Mouse (Mus musculus): Measurements from ENCODE around the gene Sox5. TPM values are rescaled to one million over a fixed set of nuclear protein-coding genes. Genes with fewer than 3 reads are reported as not detected.

Sox5 gene
- polyA plus RNA-seq, 1 experiment from 2014 or later = 25.8 TPM

DNA sequence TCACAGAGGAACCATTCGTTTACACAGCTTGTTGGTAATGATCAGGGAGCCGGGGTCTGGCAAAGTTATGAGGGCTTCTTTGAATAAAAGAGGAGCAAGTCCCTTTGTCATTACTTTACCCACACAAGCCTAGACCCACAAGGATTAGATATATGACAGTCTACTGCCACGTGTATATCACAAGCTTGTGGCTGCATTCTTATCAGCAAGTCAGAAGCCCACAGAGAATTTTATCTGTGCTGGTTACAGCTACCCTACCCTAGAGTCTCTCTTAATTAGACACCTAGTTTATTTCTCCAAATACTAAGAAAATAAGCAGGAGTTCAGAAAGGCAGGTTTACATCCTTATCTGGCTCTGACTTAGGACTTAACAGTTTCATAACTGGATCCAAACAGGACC is 629.8 kb downstream of the Sox5 start:
- H3K9ac ChIP-seq (ENCODE audit: low read length) = no peak overlapping the region
- H3K4me1 ChIP-seq (ENCODE audit: control insufficient read depth, insufficient read depth, low read length) = no peaks in the 10 kb centered on the region
- H3K27me3 ChIP-seq (ENCODE audit: control insufficient read depth, insufficient read depth, low read length) = no peaks in the 10 kb centered on the region
- ATAC-seq (ENCODE audit: insufficient read depth, low FRiP score) = no peak
- H3K27ac ChIP-seq (ENCODE audit: low read length) = no peak overlapping the region
- 48% methylated on average over 3 of the region's 3 CpGs for WGBS
- H3K9me3 ChIP-seq (replicated peaks; ENCODE audit: control insufficient read depth, low read length) = no peaks in the 10 kb centered on the region
- no peak overlapping the region for H3K4me2 ChIP-seq (ENCODE audit: low read depth, low read length)
- no peak overlapping the region for H3K4me3 ChIP-seq (replicated peaks; ENCODE audit: low read length)
- no peaks in the 10 kb centered on the region for H3K36me3 ChIP-seq (ENCODE audit: control insufficient read depth, insufficient read depth, low read length)

GRCm38 (mm10) chr6:144151075-144151474 is 630.7 kb downstream of the Sox5 start:
- H3K4me2 ChIP-seq (ENCODE audit: low read depth, low read length) = no peak overlapping the region
- no peaks in the 10 kb centered on the region for H3K9me3 ChIP-seq (replicated peaks; ENCODE audit: control insufficient read depth, low read length)
- H3K9ac ChIP-seq (ENCODE audit: low read length) = no peak overlapping the region
- no peaks in the 10 kb centered on the region for H3K27me3 ChIP-seq (ENCODE audit: control insufficient read depth, insufficient read depth, low read length)
- WGBS = 70% methylated on average over 10 of the region's 10 CpGs
- no peak overlapping the region for H3K4me3 ChIP-seq (replicated peaks; ENCODE audit: low read length)
- no peaks in the 10 kb centered on the region for H3K36me3 ChIP-seq (ENCODE audit: control insufficient read depth, insufficient read depth, low read length)
- no peak overlapping the region for H3K27ac ChIP-seq (ENCODE audit: low read length)
- no peaks in the 10 kb centered on the region for H3K4me1 ChIP-seq (ENCODE audit: control insufficient read depth, insufficient read depth, low read length)
- ATAC-seq (ENCODE audit: insufficient read depth, low FRiP score) = no peak

DNA sequence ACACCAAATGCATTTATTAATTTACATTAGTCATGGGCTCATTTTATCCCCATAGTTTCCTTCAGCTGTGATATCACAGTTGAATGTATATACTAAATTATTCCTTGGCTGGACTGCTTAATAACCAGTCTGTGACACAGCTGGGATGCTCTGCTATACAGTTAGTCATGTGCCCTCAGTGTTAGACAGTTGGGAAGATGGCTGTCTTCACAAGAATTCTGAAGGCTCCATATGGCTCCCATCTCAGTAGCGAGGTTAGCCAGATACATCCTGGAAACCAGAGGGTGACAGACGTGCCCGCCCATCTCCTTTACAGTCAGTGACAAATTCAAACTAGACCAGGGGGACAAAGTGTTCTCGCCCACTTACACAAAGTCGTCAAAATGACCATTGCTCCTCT is 644.4 kb downstream of the Sox5 start:
- 76% methylated on average over 5 of the region's 5 CpGs for WGBS
- H3K27me3 ChIP-seq (ENCODE audit: control insufficient read depth, insufficient read depth, low read length) = no peaks in the 10 kb centered on the region
- H3K4me1 ChIP-seq (ENCODE audit: control insufficient read depth, insufficient read depth, low read length) = no peaks in the 10 kb centered on the region
- no peak overlapping the region for H3K9ac ChIP-seq (ENCODE audit: low read length)
- no peak overlapping the region for H3K4me2 ChIP-seq (ENCODE audit: low read depth, low read length)
- H3K9me3 ChIP-seq (replicated peaks; ENCODE audit: control insufficient read depth, low read length) = no peaks in the 10 kb centered on the region
- H3K36me3 ChIP-seq (ENCODE audit: control insufficient read depth, insufficient read depth, low read length) = no peaks in the 10 kb centered on the region
- H3K4me3 ChIP-seq (replicated peaks; ENCODE audit: low read length) = no peak overlapping the region
- no peak for ATAC-seq (ENCODE audit: insufficient read depth, low FRiP score)
- no peak overlapping the region for H3K27ac ChIP-seq (ENCODE audit: low read length)

DNA sequence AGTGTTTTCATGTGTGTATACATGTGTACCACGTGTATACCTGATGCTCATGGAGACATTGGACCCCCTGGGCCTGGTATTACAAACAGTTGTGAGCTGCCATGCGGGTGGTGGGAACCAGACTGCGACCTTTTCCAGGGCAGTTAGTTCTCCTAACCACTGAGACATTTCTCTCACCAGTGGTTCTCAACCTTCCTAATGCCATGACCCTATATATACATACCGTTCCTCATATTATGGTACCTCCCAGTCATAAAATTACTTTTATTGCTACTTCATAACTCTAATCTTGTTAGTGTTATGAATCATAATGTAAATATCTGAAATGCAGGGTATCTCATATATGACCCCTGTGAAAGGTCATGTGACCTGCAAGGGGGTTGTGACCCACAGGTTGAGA is 644.9 kb downstream of the Sox5 start:
- Histone ChIP-seq H3K27ac (ENCODE audit: low read length) (no peak overlapping the region), H3K36me3 (ENCODE audit: control insufficient read depth, insufficient read depth, low read length) (no peaks in the 10 kb centered on the region), H3K9ac (ENCODE audit: low read length) (no peak overlapping the region), H3K9me3 (replicated peaks; ENCODE audit: control insufficient read depth, low read length) (no peaks in the 10 kb centered on the region), H3K27me3 (ENCODE audit: control insufficient read depth, insufficient read depth, low read length) (no peaks in the 10 kb centered on the region), H3K4me3 (replicated peaks; ENCODE audit: low read length) (no peak overlapping the region), H3K4me1 (ENCODE audit: control insufficient read depth, insufficient read depth, low read length) (no peaks in the 10 kb centered on the region), H3K4me2 (ENCODE audit: low read depth, low read length) (no peak overlapping the region)
- 87% methylated on average over 4 of the region's 4 CpGs for whole genome bisulfite sequencing
- ATAC-seq (ENCODE audit: insufficient read depth, low FRiP score) = no peak

DNA sequence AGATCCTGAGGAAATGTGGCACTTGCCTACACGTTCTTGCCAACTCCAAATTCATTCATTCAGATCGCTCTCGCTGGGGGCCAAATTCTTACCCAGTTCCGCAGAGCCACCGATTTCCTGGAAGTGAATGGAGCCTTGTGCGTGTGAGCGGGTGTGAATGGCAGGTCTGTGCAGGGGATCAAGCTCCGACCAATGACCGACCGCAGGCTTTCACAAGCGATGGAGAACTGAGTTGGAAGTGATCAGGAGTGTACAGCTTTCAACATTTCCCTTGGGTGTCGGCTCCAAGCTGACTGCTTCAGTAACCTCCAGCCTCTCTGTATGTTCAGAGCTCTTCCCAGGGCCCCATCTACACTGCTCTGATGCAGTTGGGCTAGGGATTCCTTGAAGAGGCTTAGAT is 651.9 kb downstream of the Sox5 start:
- Histone ChIP-seq H3K9ac (ENCODE audit: low read length) (no peak overlapping the region), H3K4me1 (ENCODE audit: control insufficient read depth, insufficient read depth, low read length) (no peaks in the 10 kb centered on the region), H3K4me3 (replicated peaks; ENCODE audit: low read length) (no peak overlapping the region), H3K4me2 (ENCODE audit: low read depth, low read length) (no peak overlapping the region), H3K27ac (ENCODE audit: low read length) (no peak overlapping the region), H3K27me3 (ENCODE audit: control insufficient read depth, insufficient read depth, low read length) (no peaks in the 10 kb centered on the region), H3K9me3 (replicated peaks; ENCODE audit: control insufficient read depth, low read length) (no peaks in the 10 kb centered on the region), H3K36me3 (ENCODE audit: control insufficient read depth, insufficient read depth, low read length) (no peaks in the 10 kb centered on the region)
- no peak for ATAC-seq (ENCODE audit: insufficient read depth, low FRiP score)
- 90% methylated on average over 12 of the region's 12 CpGs for WGBS

- H3K27me3 ChIP-seq (ENCODE audit: control insufficient read depth, insufficient read depth, low read length) = no peaks in the 10 kb centered on the region
- no peaks in the 10 kb centered on the region for H3K36me3 ChIP-seq (ENCODE audit: control insufficient read depth, insufficient read depth, low read length)
- H3K4me1 ChIP-seq (ENCODE audit: control insufficient read depth, insufficient read depth, low read length) = no peaks in the 10 kb centered on the region
- H3K4me2 ChIP-seq (ENCODE audit: low read depth, low read length) = no peak overlapping the region
- no peak overlapping the region for H3K9ac ChIP-seq (ENCODE audit: low read length)
- H3K4me3 ChIP-seq (replicated peaks; ENCODE audit: low read length) = no peak overlapping the region
- H3K27ac ChIP-seq (ENCODE audit: low read length) = no peak overlapping the region
- 71% methylated on average over 1 of the region's 1 CpGs for WGBS
- H3K9me3 ChIP-seq (replicated peaks; ENCODE audit: control insufficient read depth, low read length) = no peaks in the 10 kb centered on the region
- ATAC-seq (ENCODE audit: insufficient read depth, low FRiP score) = no peak
These were observed 661.8 kb downstream of the Sox5 start for GRCm38 (mm10) chr6:144119961-144120360.

GRCm38 (mm10) chr6:144116646-144117045 is 665.1 kb downstream of the Sox5 start:
- no peak overlapping the region for H3K9ac ChIP-seq (ENCODE audit: low read length)
- no peak overlapping the region for H3K4me3 ChIP-seq (replicated peaks; ENCODE audit: low read length)
- H3K4me1 ChIP-seq (ENCODE audit: control insufficient read depth, insufficient read depth, low read length) = no peaks in the 10 kb centered on the region
- no peak overlapping the region for H3K27ac ChIP-seq (ENCODE audit: low read length)
- H3K4me2 ChIP-seq (ENCODE audit: low read depth, low read length) = no peak overlapping the region
- no peaks in the 10 kb centered on the region for H3K36me3 ChIP-seq (ENCODE audit: control insufficient read depth, insufficient read depth, low read length)
- no peaks in the 10 kb centered on the region for H3K27me3 ChIP-seq (ENCODE audit: control insufficient read depth, insufficient read depth, low read length)
- 50% methylated on average over 6 of the region's 6 CpGs for WGBS
- H3K9me3 ChIP-seq (replicated peaks; ENCODE audit: control insufficient read depth, low read length) = no peaks in the 10 kb centered on the region
- ATAC-seq (ENCODE audit: insufficient read depth, low FRiP score) = no peak

GRCm38 (mm10) chr6:144111561-144111960 is 670.2 kb downstream of the Sox5 start:
- ATAC-seq (ENCODE audit: insufficient read depth, low FRiP score) = no peak
- H3K27me3 ChIP-seq (ENCODE audit: control insufficient read depth, insufficient read depth, low read length) = no peaks in the 10 kb centered on the region
- WGBS = 91% methylated on average over 6 of the region's 6 CpGs

DNA sequence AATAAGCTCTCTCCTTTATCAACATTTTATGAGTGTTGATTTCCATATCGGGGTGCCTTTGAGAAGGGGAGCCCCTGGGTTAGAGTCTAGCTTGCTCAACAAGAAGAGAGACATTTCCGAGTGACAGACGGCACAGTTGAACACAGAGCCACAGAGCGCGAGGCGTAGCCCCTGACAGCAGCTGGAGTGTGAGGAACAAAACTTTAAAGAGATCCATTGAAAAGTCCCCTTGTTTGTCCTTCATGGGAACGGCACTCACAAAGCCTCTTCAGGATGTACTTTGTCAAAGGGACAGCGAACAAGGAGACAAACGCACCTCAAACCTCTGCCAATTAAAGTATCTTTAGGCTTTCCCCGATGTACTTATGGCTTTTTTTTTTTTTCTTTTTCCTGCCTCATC is 674.9 kb downstream of the Sox5 start:
- WGBS = 62% methylated on average over 10 of the region's 10 CpGs
- Histone ChIP-seq H3K4me3 (replicated peaks; ENCODE audit: low read length) (no peak overlapping the region), H3K4me2 (ENCODE audit: low read depth, low read length) (no peak overlapping the region), H3K27ac (ENCODE audit: low read length) (no peak overlapping the region), H3K4me1 (ENCODE audit: control insufficient read depth, insufficient read depth, low read length) (no peaks in the 10 kb centered on the region), H3K27me3 (ENCODE audit: control insufficient read depth, insufficient read depth, low read length) (no peaks in the 10 kb centered on the region), H3K9ac (ENCODE audit: low read length) (no peak overlapping the region), H3K36me3 (ENCODE audit: control insufficient read depth, insufficient read depth, low read length) (no peaks in the 10 kb centered on the region), H3K9me3 (replicated peaks; ENCODE audit: control insufficient read depth, low read length) (no peaks in the 10 kb centered on the region)
- no peak for ATAC-seq (ENCODE audit: insufficient read depth, low FRiP score)

More at GRCm38 (mm10) chr6:144111561-144111960, 670.2 kb downstream of the Sox5 start:
- Histone ChIP-seq H3K9ac (ENCODE audit: low read length) (no peak overlapping the region), H3K36me3 (ENCODE audit: control insufficient read depth, insufficient read depth, low read length) (no peaks in the 10 kb centered on the region), H3K27ac (ENCODE audit: low read length) (no peak overlapping the region), H3K4me3 (replicated peaks; ENCODE audit: low read length) (no peak overlapping the region), H3K4me1 (ENCODE audit: control insufficient read depth, insufficient read depth, low read length) (no peaks in the 10 kb centered on the region), H3K4me2 (ENCODE audit: low read depth, low read length) (no peak overlapping the region), H3K9me3 (replicated peaks; ENCODE audit: control insufficient read depth, low read length) (no peaks in the 10 kb centered on the region)

DNA sequence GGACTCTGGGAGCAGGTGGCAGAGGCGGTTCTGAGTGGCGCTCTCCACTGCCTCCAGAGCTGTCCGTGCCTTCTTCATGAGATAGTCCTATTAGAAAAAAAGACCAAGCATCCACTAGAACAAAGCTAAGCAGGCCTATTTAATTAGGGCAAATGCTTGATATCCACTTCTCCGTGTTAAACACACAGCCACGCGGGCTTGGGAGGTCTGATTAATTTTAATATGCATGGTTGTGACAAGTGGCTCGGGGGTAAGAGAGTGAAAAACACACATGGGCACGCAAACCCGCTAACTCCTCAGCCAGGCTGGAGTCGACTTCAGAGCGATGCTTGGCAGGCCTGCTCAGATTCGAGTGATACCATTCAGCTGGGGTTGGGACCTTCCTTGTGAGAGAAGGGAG is 676.1 kb downstream of the Sox5 start:
- Histone ChIP-seq H3K27me3 (ENCODE audit: control insufficient read depth, insufficient read depth, low read length) (no peaks in the 10 kb centered on the region), H3K9ac (ENCODE audit: low read length) (no peak overlapping the region), H3K4me1 (ENCODE audit: control insufficient read depth, insufficient read depth, low read length) (no peaks in the 10 kb centered on the region), H3K4me3 (replicated peaks; ENCODE audit: low read length) (no peak overlapping the region), H3K9me3 (replicated peaks; ENCODE audit: control insufficient read depth, low read length) (0 out of 2 replicates have a peak, but pooled peaks cover 4% of the 10 kb centered on the region), H3K36me3 (ENCODE audit: control insufficient read depth, insufficient read depth, low read length) (no peaks in the 10 kb centered on the region), H3K4me2 (ENCODE audit: low read depth, low read length) (no peak overlapping the region), H3K27ac (ENCODE audit: low read length) (no peak overlapping the region)
- 87% methylated on average over 12 of the region's 12 CpGs for WGBS
- ATAC-seq (ENCODE audit: insufficient read depth, low FRiP score) = no peak

All from stomach, embryonic 16.5 days (tissue).